Mouse (Mus musculus): ENCODE data around the gene Ndufb10. TPM values are rescaled to one million over a fixed set of nuclear protein-coding genes. Genes with fewer than 3 reads are reported as not detected.
"Not testable (repeated sequence)": the region's sequence is repeated elsewhere in the genome, so short reads cannot be mapped to it uniquely, and the experiment has no call there.

The Ndufb10 gene
- total RNA-seq, 1 experiment from 2014 or later: 107 TPM

GRCm38 (mm10) chr17:24736330-24737051 lies 12.2 kb upstream of the Ndufb10 start, which contains the start of gene Msrb1:
TSS of gene Msrb1 (plus strand) at chr17:24736642.
- peak; percentile 91 for ATAC-seq (ENCODE audit: extremely low read depth, insufficient number of reproducible peaks, low FRiP score, poor library complexity, severe bottlenecking)

- no peak for ATAC-seq (ENCODE audit: extremely low read depth, insufficient number of reproducible peaks, low FRiP score, poor library complexity, severe bottlenecking)
These were observed 11.2 kb upstream of the Ndufb10 start for GRCm38 (mm10) chr17:24735446-24735845.

GRCm38 (mm10) chr17:24734513-24734912 lies 10.2 kb upstream of the Ndufb10 start:
- ATAC-seq (ENCODE audit: extremely low read depth, insufficient number of reproducible peaks, low FRiP score, poor library complexity, severe bottlenecking): no peak

GRCm38 (mm10) chr17:24733434-24734050 lies 9.3 kb upstream of the Ndufb10 start:
- no peak for ATAC-seq (ENCODE audit: extremely low read depth, insufficient number of reproducible peaks, low FRiP score, poor library complexity, severe bottlenecking)

GRCm38 (mm10) chr17:24732233-24732935 lies 8.1 kb upstream of the Ndufb10 start:
- ATAC-seq (ENCODE audit: extremely low read depth, insufficient number of reproducible peaks, low FRiP score, poor library complexity, severe bottlenecking): no peak

GRCm38 (mm10) chr17:24730787-24731186 lies 6.5 kb upstream of the Ndufb10 start:
- ATAC-seq (ENCODE audit: extremely low read depth, insufficient number of reproducible peaks, low FRiP score, poor library complexity, severe bottlenecking): no peak

- ATAC-seq (ENCODE audit: extremely low read depth, insufficient number of reproducible peaks, low FRiP score, poor library complexity, severe bottlenecking): no peak
These were observed 4.8 kb upstream of the Ndufb10 start for GRCm38 (mm10) chr17:24729067-24729466.

GRCm38 (mm10) chr17:24728184-24728583 lies 3.9 kb upstream of the Ndufb10 start:
- no peak for ATAC-seq (ENCODE audit: extremely low read depth, insufficient number of reproducible peaks, low FRiP score, poor library complexity, severe bottlenecking)

GRCm38 (mm10) chr17:24727618-24728017 lies 3.3 kb upstream of the Ndufb10 start, which contains the start of gene Rpl3l:
TSS of gene Rpl3l (plus strand) at chr17:24727820.
- no peak for ATAC-seq (ENCODE audit: extremely low read depth, insufficient number of reproducible peaks, low FRiP score, poor library complexity, severe bottlenecking)

- no peak for ATAC-seq (ENCODE audit: extremely low read depth, insufficient number of reproducible peaks, low FRiP score, poor library complexity, severe bottlenecking)
These were observed 1.5 kb upstream of the Ndufb10 start for GRCm38 (mm10) chr17:24725637-24726390.

- no peak for ATAC-seq (ENCODE audit: extremely low read depth, insufficient number of reproducible peaks, low FRiP score, poor library complexity, severe bottlenecking)
These were observed 447 bp downstream of the Ndufb10 start for GRCm38 (mm10) chr17:24723881-24724180.

GRCm38 (mm10) chr17:24723122-24723880 lies 977 bp downstream of the Ndufb10 start:
- ATAC-seq (ENCODE audit: extremely low read depth, insufficient number of reproducible peaks, low FRiP score, poor library complexity, severe bottlenecking): no peak

GRCm38 (mm10) chr17:24722220-24722924 lies 1.9 kb downstream of the Ndufb10 start:
- ATAC-seq (ENCODE audit: extremely low read depth, insufficient number of reproducible peaks, low FRiP score, poor library complexity, severe bottlenecking): no peak

- not testable (repeated sequence) for ATAC-seq (ENCODE audit: extremely low read depth, insufficient number of reproducible peaks, low FRiP score, poor library complexity, severe bottlenecking)
These were observed 2.8 kb downstream of the Ndufb10 start for GRCm38 (mm10) chr17:24721383-24721955.

GRCm38 (mm10) chr17:24720616-24721015 lies 3.7 kb downstream of the Ndufb10 start:
- ATAC-seq (ENCODE audit: extremely low read depth, insufficient number of reproducible peaks, low FRiP score, poor library complexity, severe bottlenecking): not testable (repeated sequence)

- peak; percentile 88 for ATAC-seq (ENCODE audit: extremely low read depth, insufficient number of reproducible peaks, low FRiP score, poor library complexity, severe bottlenecking)
These were observed 4.6 kb downstream of the Ndufb10 start for GRCm38 (mm10) chr17:24719494-24720222.

- not testable (repeated sequence) for ATAC-seq (ENCODE audit: extremely low read depth, insufficient number of reproducible peaks, low FRiP score, poor library complexity, severe bottlenecking)
These were observed 5.3 kb downstream of the Ndufb10 start for GRCm38 (mm10) chr17:24718938-24719337.

All from neutrophil, adult 5-6 weeks (primary cell).